Mouse (Mus musculus) forebrain, embryonic 12.5 days (tissue): ENCODE results near the gene Ranbp9. TPM values are rescaled to one million over a fixed set of nuclear protein-coding genes. Genes with fewer than 3 reads are reported as not detected.
"Not testable (repeated sequence)": the region's sequence is repeated elsewhere in the genome, so short reads cannot be mapped to it uniquely, and the experiment has no call there.

ENCODE experiments used
- ATAC-seq: fragments of 200-750 bp; cut with Nextera tagmentation; 2 replicates; pipeline ENCODE4 v1.8.0; 2017; ENCODE audit warnings: moderate TSS enrichment; ENCODE audit not compliant: low FRiP score
- H3K27ac ChIP-seq: fragments of 300-500 bp; sonication (generic); 2 replicates; pipeline ENCODE4 v1.5.1; 2016; ENCODE audit warnings: mild to moderate bottlenecking
- H3K27me3 ChIP-seq: fragments of 300-500 bp; sonication (generic); 2 replicates; pipeline ENCODE4 v1.6.1; 2016; ENCODE audit warnings: mild to moderate bottlenecking
- H3K36me3 ChIP-seq: fragments of 300-500 bp; sonication (generic); replicated peaks from 2 replicates; pipeline ENCODE4 v1.6.1; 2016; ENCODE audit warnings: mild to moderate bottlenecking
- H3K4me1 ChIP-seq: fragments of 300-500 bp; sonication (generic); 2 replicates; pipeline ENCODE4 v1.6.1; 2016
- H3K4me2 ChIP-seq: fragments of 300-500 bp; sonication (generic); 2 replicates; pipeline ENCODE4 v1.6.1; 2016; ENCODE audit warnings: mild to moderate bottlenecking, moderate library complexity
- H3K4me3 ChIP-seq: fragments of 300-500 bp; sonication (generic); replicated peaks from 2 replicates; pipeline ENCODE4 v1.5.1; 2016; ENCODE audit warnings: mild to moderate bottlenecking
- H3K9ac ChIP-seq: fragments of 300-500 bp; sonication (generic); 2 replicates; pipeline ENCODE4 v1.6.1; 2016; ENCODE audit warnings: mild to moderate bottlenecking
- H3K9me3 ChIP-seq: fragments of 300-500 bp; sonication (generic); 2 replicates; pipeline ENCODE4 v1.6.1; 2016
- WGBS: fragments of 180-500 bp; shearing (Covaris S2); methylation state at CpG from one replicate; pipeline ENCODE4 v1.1.7; 2016; 5-methylcytosine and 5-hydroxymethylcytosine counted together
- polyA plus RNA-seq: library from polyadenylated mRNA; unstranded; fragments of >200 nt; fragmentation: Nextera tagmentation; extraction: Ambion mirVana; gene quantifications from 2 replicates; pipeline ENCODE4 v1.2.1, GENCODE M21; 2016

Ranbp9 gene
- polyA plus RNA-seq, 1 experiment from 2014 or later, result 13.4 TPM

DNA sequence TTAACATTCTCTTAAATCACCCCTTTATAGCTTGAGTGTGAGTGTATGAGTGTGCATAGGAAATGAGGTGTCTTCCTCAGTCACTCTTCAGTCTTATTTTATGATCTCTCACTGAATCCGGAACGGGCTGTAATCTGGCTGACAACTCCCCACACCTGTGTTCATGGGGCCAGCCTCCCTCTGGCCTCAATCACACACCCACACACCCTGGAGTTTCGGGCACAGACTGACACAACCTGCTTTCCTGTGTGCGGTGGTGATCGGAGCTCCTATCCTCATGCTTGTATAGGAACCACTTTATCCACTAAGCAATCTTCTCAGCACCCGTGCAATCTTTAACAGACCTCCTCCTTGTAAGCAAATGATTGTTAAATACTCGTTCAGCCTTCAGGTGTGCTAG, 4.9 kb downstream of the Ranbp9 start:
- Histone ChIP-seq H3K9ac (no peak overlapping the region), H3K4me3 (no peak overlapping the region), H3K4me2 (no peak overlapping the region), H3K27ac (no peak overlapping the region), H3K4me1 (peaks cover 30% of the 10 kb centered on the region), H3K9me3 (no peaks in the 10 kb centered on the region), H3K36me3 (no peaks in the 10 kb centered on the region), H3K27me3 (no peaks in the 10 kb centered on the region)
- 90% methylated on average over 7 of the region's 7 CpGs for WGBS
- ATAC-seq, result no peak

DNA sequence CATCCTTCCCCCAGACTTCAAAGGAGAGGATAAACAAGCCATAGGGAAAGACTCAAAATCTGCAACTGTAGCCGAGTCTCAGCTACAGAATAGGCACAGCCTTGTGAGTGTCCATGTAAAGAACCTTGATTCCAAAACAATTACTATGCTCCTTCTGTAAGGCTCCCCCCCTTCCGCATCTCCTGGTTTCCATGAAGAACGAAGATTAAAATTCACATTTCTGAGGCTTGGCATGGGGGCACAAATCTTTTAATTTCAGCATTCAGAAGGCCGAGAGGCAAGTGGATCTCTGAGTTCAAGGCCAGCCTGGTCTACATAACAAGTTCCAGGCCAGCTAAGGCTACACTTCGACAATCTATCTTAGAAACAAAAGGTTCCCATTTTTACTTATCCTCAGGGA, 6.4 kb downstream of the Ranbp9 start:
- H3K27ac ChIP-seq, result no peak overlapping the region
- H3K4me3 ChIP-seq, result no peak overlapping the region
- H3K27me3 ChIP-seq, result no peaks in the 10 kb centered on the region
- H3K9ac ChIP-seq, result no peak overlapping the region
- 89% methylated on average over 5 of the region's 5 CpGs for WGBS
- H3K36me3 ChIP-seq, result peaks cover 5% of the 10 kb centered on the region; the same call in 1 of the 2 replicates
- peaks cover 6% of the 10 kb centered on the region; the same call in 1 of the 2 replicates for H3K9me3 ChIP-seq
- H3K4me2 ChIP-seq, result no peak overlapping the region
- peaks cover 30% of the 10 kb centered on the region for H3K4me1 ChIP-seq
- no peak for ATAC-seq

DNA sequence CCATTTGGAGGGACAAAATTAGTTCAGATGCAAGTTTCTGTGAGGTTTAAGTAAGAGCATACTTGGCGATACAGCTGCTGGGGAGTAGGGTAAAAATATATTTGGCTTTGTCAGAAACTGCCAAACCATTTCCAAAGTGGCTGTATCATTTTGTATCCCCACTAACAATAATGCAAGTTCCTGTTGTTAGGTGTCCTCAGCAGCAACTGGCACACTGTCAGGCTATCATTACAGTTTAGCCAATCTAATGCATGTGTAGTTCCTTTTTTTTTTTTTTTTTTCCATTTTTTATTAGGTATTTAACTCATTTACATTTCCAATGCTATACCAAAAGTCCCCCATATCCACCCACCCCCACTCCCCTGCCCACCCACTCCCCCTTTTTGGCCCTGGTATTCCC, 9.2 kb downstream of the Ranbp9 start:
- 97% methylated on average over 1 of the region's 1 CpGs for WGBS
- not testable (repeated sequence) for H3K36me3 ChIP-seq, H3K4me2 ChIP-seq, H3K9ac ChIP-seq, H3K4me3 ChIP-seq, H3K9me3 ChIP-seq, H3K27ac ChIP-seq, ATAC-seq, H3K27me3 ChIP-seq
- peaks cover 15% of the 10 kb centered on the region; the same call in 1 of the 2 replicates for H3K4me1 ChIP-seq

DNA sequence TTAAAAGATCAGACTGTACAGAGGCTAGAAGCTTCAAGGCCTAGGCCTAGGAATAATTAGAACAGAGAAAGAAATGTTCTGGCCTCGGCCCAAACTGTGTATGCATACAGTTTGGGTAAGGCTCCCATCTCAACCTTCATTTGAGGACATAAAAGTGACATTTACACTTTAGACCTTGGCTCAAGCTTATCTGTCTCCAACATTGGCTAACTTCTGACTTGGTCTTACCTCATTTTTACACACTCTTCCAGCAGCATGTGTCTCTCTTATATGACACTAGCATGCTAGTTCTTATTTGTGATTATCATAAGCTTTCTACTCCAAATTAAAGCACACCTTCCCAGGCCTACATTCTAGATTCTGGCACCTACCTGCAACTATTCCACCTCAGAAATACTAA, 11.5 kb downstream of the Ranbp9 start:
- Histone ChIP-seq H3K9ac (no peak overlapping the region), H3K4me3 (no peak overlapping the region), H3K27me3 (no peaks in the 10 kb centered on the region), H3K4me1 (peaks cover 13% of the 10 kb centered on the region; the same call in 1 of the 2 replicates), H3K36me3 (peaks cover 9% of the 10 kb centered on the region; the same call in 1 of the 2 replicates), H3K4me2 (no peak overlapping the region), H3K27ac (no peak overlapping the region), H3K9me3 (peaks cover 8% of the 10 kb centered on the region; the same call in 1 of the 2 replicates)
- 100% methylated on average over 1 of the region's 1 CpGs for WGBS
- ATAC-seq, result no peak

DNA sequence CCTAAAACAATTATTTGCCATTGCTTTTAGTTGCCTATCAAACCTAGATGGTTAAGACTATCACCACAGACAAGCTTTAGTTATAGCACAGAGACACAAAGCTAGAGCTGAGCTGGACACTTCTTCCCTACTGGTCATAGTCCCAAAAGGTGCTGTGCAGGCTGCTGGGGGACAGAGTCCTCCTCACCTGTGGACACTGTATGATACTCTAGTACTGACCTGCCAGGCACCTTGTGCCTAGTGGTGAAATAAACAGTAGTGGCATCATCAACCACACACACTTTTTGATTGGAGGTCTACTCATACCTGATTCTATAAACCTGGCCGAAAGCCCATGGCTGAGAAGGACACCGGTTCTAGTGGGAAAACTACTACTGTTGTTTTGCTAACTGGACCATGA, 16.5 kb downstream of the Ranbp9 start:
- no peak overlapping the region for H3K9ac ChIP-seq
- 99% methylated on average over 2 of the region's 2 CpGs for WGBS
- no peak overlapping the region for H3K27ac ChIP-seq
- no peaks in the 10 kb centered on the region for H3K27me3 ChIP-seq
- no peak overlapping the region for H3K4me3 ChIP-seq
- no peaks in the 10 kb centered on the region for H3K4me1 ChIP-seq
- no peak for ATAC-seq
- 0 out of 2 replicates have a peak, but pooled peaks cover under 1% of the 10 kb centered on the region for H3K9me3 ChIP-seq
- H3K36me3 ChIP-seq, result peaks cover 6% of the 10 kb centered on the region; the same call in 1 of the 2 replicates
- H3K4me2 ChIP-seq, result no peak overlapping the region

DNA sequence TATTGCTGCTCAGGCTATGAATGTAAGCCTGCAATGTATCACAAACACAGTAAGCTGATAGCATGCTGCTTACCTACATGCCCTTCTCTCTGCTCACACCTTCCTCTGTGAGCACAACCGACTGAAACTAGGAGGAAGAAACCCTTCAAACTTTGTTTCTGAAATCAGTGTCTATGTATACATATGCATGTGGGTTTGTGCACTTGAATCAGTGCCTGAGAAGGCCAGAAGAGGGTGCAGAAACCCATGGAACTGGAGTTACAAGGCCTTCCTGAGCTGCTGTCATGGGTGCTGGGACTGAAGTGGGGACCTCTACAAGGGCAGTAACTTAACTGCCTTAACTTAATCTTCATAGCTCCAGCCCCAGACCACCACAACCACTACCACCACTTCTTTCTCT, 23.9 kb downstream of the Ranbp9 start:
- H3K4me2 ChIP-seq, result no peak overlapping the region
- H3K36me3 ChIP-seq, result 0 out of 2 replicates have a peak, but pooled peaks cover 3% of the 10 kb centered on the region
- no peak overlapping the region for H3K9ac ChIP-seq
- H3K27me3 ChIP-seq, result no peaks in the 10 kb centered on the region
- peaks cover 15% of the 10 kb centered on the region; the same call in 1 of the 2 replicates for H3K4me1 ChIP-seq
- no peak overlapping the region for H3K27ac ChIP-seq
- ATAC-seq, result no peak
- H3K9me3 ChIP-seq, result no peaks in the 10 kb centered on the region
- 88% methylated on average over 1 of the region's 1 CpGs for WGBS
- H3K4me3 ChIP-seq, result no peak overlapping the region

DNA sequence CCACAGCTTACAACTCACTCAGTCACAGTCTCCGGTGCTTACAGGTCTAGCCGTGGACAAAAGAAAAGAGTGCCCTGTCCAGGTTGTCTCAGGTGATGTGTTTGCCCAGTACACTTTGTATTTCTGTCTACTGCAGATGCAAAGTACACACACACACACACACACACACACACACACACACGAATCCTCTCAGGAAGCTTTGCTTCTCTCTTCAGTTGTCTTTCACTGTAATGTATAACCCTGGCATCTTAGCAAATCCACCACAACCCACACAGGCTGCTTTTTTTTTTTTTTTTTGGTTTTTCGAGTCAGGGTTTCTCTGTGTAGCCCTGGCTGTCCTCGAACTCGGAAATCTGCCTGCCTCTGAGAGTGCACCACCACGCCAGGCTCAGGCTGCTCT, 26.7 kb downstream of the Ranbp9 start:
- Histone ChIP-seq H3K4me3 (no peak overlapping the region), H3K4me1 (peaks cover 15% of the 10 kb centered on the region; the same call in 1 of the 2 replicates), H3K27ac (no peak overlapping the region), H3K4me2 (no peak overlapping the region), H3K27me3 (no peaks in the 10 kb centered on the region), H3K36me3 (no peaks in the 10 kb centered on the region), H3K9ac (no peak overlapping the region), H3K9me3 (no peaks in the 10 kb centered on the region)
- ATAC-seq, result no peak
- 91% methylated on average over 7 of the region's 7 CpGs for WGBS

DNA sequence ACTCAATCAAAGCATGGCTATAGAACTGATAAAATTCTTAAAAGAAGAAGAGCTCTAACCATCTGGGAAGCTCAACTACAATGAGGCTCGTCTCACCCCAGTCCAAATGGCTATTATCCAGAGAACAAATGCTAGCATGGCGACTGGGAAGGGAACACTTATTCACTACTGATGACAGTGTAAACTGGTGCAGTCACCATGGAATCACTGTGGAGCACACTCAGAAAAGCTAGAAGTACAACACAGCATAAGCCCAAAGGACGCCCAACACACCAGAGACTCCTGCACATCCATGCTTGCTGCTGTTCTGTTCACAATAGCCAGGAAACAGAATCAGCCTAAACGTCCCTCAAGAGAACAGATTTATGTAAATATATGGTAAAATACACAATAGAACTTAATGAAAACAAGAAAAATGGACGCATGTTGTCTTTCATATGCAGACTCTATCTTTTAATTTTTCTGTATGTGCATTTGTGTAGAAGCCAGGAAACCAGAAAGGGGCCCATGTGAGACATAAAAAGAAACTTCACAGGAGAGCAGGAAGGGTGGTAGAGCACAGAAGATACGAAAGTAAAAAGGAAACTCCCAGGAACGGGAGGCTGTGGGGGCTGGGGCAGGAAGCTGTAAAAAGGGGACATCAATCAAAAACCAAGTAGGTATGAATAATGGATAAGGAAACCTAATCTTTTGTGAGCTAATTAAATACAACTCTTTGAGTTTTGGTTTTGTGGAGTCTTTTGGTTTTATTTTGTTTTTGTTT, 28.1 kb downstream of the Ranbp9 start:
- Histone ChIP-seq H3K4me3 (no peak overlapping the region), H3K9ac (no peak overlapping the region), H3K9me3 (no peaks in the 10 kb centered on the region), H3K27me3 (no peaks in the 10 kb centered on the region), H3K36me3 (no peaks in the 10 kb centered on the region), H3K27ac (no peak overlapping the region), H3K4me2 (no peak overlapping the region), H3K4me1 (peaks cover 15% of the 10 kb centered on the region; the same call in 1 of the 2 replicates)
- WGBS, result 38% methylated on average over 7 of the region's 7 CpGs
- ATAC-seq, result no peak

DNA sequence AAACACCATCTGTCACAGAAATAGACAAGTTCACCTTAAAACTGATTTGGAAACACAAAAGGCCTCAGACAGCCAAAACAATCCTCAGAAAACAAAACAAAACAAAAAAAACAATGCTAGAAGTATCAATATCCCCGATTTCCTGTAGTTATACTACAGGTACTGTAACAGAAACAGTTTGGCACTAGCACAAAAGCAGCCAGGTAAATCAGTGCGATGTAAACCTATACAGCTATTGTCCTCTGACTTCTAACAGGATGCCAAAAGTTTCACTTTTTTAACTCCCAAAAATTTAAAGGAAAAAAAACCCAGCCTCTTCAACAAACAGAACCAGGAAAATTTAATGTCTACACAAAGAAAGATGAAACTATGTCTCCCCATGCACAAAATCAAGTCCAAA, 28.9 kb downstream of the Ranbp9 start:
- H3K9ac ChIP-seq, result no peak overlapping the region
- no peak overlapping the region for H3K27ac ChIP-seq
- no peak overlapping the region for H3K4me2 ChIP-seq
- no peaks in the 10 kb centered on the region for H3K36me3 ChIP-seq
- H3K9me3 ChIP-seq, result no peaks in the 10 kb centered on the region
- H3K4me3 ChIP-seq, result no peak overlapping the region
- H3K4me1 ChIP-seq, result peaks cover 20% of the 10 kb centered on the region
- ATAC-seq, result no peak
- H3K27me3 ChIP-seq, result no peaks in the 10 kb centered on the region
- 84% methylated on average over 2 of the region's 2 CpGs for WGBS

DNA sequence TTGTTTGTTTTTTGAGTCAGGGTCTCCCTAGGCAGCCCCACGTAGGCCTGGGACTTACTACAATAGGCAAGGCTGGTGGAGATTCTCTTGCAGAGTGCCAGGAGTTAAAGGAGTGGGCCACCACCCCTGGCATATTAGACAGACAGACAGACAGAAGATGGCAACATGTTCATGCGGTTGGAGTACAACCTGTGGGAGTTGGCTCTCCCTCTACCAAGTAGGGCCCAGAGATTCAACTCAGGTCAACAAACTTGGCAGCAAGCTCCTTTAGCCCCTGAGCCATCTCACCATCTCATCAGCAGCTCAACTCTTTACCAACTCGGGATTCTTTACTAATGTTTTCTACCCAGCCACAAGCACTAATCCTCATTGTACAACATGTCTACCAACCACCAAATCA, 30.4 kb downstream of the Ranbp9 start:
- no peaks in the 10 kb centered on the region for H3K9me3 ChIP-seq
- WGBS, result 90% methylated on average over 3 of the region's 3 CpGs
- no peak overlapping the region for H3K27ac ChIP-seq
- no peaks in the 10 kb centered on the region for H3K36me3 ChIP-seq
- no peak overlapping the region for H3K9ac ChIP-seq
- no peak overlapping the region for H3K4me2 ChIP-seq
- no peaks in the 10 kb centered on the region for H3K27me3 ChIP-seq
- peaks cover 25% of the 10 kb centered on the region for H3K4me1 ChIP-seq
- no peak overlapping the region for H3K4me3 ChIP-seq
- no peak for ATAC-seq

DNA sequence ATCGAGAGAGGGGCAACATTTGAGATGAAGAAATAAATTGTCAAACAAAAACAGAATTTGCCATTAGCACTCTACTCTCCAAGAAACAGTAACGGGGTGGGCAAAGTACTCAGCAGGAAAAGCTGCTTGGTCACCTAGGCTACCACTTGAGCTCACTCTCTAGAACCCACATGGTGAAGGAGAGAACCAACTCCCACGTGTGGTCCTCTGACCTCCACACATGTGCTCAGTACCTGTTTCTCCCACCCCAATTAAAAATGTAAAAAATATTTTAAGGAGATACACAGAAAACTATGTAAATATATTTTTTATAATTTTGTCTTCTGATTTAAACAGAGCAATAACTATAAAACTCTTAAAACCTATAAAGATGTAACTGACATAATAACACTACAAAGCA, 33.4 kb downstream of the Ranbp9 start:
- H3K4me1 ChIP-seq, result peaks cover 10% of the 10 kb centered on the region
- no peak overlapping the region for H3K4me2 ChIP-seq
- H3K27ac ChIP-seq, result no peak overlapping the region
- 79% methylated on average over 3 of the region's 3 CpGs for WGBS
- H3K4me3 ChIP-seq, result no peak overlapping the region
- H3K27me3 ChIP-seq, result no peaks in the 10 kb centered on the region
- no peaks in the 10 kb centered on the region for H3K36me3 ChIP-seq
- H3K9me3 ChIP-seq, result no peaks in the 10 kb centered on the region
- H3K9ac ChIP-seq, result no peak overlapping the region
- no peak for ATAC-seq

DNA sequence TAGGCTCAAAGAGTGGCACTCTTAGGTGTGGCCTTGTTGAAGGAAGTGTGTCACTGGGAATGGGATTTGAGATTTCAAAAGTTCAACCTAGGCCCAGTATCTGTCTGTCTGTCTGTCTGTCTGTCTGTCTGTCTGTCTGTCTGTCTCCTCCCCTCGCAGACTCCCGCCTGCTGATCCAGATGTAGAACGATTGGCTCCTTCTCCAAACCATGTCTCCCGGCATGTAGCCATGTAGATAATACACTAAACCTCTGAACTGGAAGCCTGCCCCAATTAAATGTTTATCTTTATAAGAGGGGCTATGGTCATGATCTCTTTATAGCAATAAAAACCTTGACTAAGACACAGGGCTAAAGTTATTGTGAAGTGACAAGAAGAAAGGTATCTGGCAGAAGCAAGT, 35.3 kb downstream of the Ranbp9 start:
- H3K27ac ChIP-seq, result no peak overlapping the region
- peaks cover 10% of the 10 kb centered on the region for H3K4me1 ChIP-seq
- H3K27me3 ChIP-seq, result no peaks in the 10 kb centered on the region
- H3K9ac ChIP-seq, result no peak overlapping the region
- H3K36me3 ChIP-seq, result no peaks in the 10 kb centered on the region
- 91% methylated on average over 4 of the region's 4 CpGs for WGBS
- no peak overlapping the region for H3K4me3 ChIP-seq
- no peak overlapping the region for H3K4me2 ChIP-seq
- H3K9me3 ChIP-seq, result no peaks in the 10 kb centered on the region
- ATAC-seq, result no peak

DNA sequence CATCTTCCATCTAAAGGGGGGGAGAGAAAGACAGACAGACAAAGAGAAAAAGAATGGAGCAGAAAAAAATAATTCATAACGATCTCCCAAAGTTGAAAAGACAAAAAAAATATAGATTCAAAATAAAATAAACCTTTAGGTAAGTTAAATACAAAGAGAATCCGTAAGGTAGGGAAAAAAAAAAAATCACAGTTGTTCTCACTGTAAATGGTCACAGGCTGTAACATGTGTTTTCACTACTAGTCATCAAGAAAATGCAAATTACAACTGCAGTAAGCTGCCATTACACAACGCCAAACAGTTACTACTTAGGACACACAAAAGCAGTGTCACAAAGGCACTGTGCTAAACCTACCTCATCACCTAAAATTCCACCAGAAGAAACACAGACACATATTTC, 36.4 kb downstream of the Ranbp9 start:
- no peaks in the 10 kb centered on the region for H3K36me3 ChIP-seq
- WGBS, result 89% methylated on average over 3 of the region's 3 CpGs
- no peak overlapping the region for H3K27ac ChIP-seq
- no peak overlapping the region for H3K4me3 ChIP-seq
- H3K4me2 ChIP-seq, result no peak overlapping the region
- ATAC-seq, result no peak
- no peaks in the 10 kb centered on the region for H3K9me3 ChIP-seq
- peaks cover 10% of the 10 kb centered on the region for H3K4me1 ChIP-seq
- H3K27me3 ChIP-seq, result no peaks in the 10 kb centered on the region
- H3K9ac ChIP-seq, result no peak overlapping the region
